ENCODE assay signal across 10 mouse cellular contexts in the genomic region with DNA sequence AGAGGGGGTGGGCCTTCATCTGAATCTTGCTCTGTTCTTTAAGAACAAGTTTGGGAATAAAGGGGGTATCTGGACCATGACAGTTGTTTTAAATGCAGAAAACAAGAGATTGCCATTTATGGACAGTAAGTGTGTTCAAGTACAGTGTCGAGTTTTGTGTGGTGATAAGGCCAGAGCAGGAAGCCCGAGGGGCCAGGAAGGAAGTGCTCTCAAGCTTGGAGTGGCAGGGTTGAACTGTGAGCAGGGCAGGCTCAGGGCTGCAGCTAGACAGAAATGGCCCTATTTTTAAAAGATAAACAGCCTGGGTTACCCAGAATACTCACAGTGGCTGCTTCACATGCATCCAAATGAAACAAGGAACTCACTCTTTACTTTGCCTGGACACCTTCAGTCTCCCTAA.
DNase-seq lines count a peak whose midpoint lies in the region; ATAC-seq and TF ChIP-seq lines count a peak whose summit lies in the region.
"Had no signal": no experiment of that assay in that cellular context is flagged by ENCODE, and none has a peak within 500 bp of the region (broad histone marks: within the 10 kb centered on the region; RNA-seq: fewer than 3 reads in every experiment).

No protein-coding gene starts in this region.

- no peaks in the 10 kb centered on the region for H3K36me3 ChIP-seq in G1E (replicated peaks)
- no peaks in the 10 kb centered on the region for H3K36me3 ChIP-seq in kidney, embryonic 14.5 days (ENCODE audit: control insufficient read depth, insufficient read depth, low read length)
- H3K36me3 ChIP-seq in lung, embryonic 16.5 days (ENCODE audit: control insufficient read depth, insufficient read depth, low read length) = no peaks in the 10 kb centered on the region
- H3K36me3 ChIP-seq in midbrain, embryonic 11.5 days (ENCODE audit: control insufficient read depth, insufficient read depth, low read length) = no peaks in the 10 kb centered on the region
- H3K36me3 ChIP-seq: forebrain, embryonic 12.5 days had no signal

- no peaks in the 10 kb centered on the region for H3K4me1 ChIP-seq in G1E (ENCODE audit: insufficient read depth, low read depth, low read length)
- 0 out of 2 replicates have a peak, but pooled peaks cover 7% of the 10 kb centered on the region for H3K4me1 ChIP-seq in kidney, embryonic 14.5 days (ENCODE audit: control insufficient read depth, insufficient read depth, low read length)
- H3K4me1 ChIP-seq in lung, embryonic 16.5 days (replicated peaks; ENCODE audit: control insufficient read depth, insufficient read depth, low read length) = peaks cover 3% of the 10 kb centered on the region; the same call in 1 of the 2 replicates
- no peaks in the 10 kb centered on the region for H3K4me1 ChIP-seq in midbrain, embryonic 11.5 days (ENCODE audit: control insufficient read depth, insufficient read depth, low read length)
- H3K4me1 ChIP-seq: forebrain, embryonic 12.5 days had no signal

- H3K27ac ChIP-seq in kidney, embryonic 14.5 days (ENCODE audit: low read depth, low read length) = peak overlapping the region; percentile 15; the same call in 1 of the 2 replicates
- H3K27ac ChIP-seq in lung, embryonic 16.5 days (ENCODE audit: low read length) = peak overlapping the region; percentile 57
- no peak overlapping the region for H3K27ac ChIP-seq in midbrain, embryonic 11.5 days (ENCODE audit: low read depth, low read length)
- H3K27ac ChIP-seq: forebrain, embryonic 12.5 days had no signal

- H3K9me3 ChIP-seq in G1E (replicated peaks) = no peaks in the 10 kb centered on the region
- no peaks in the 10 kb centered on the region for H3K9me3 ChIP-seq in kidney, embryonic 14.5 days (ENCODE audit: control insufficient read depth, low read length)
- no peaks in the 10 kb centered on the region for H3K9me3 ChIP-seq in lung, embryonic 16.5 days (ENCODE audit: control insufficient read depth, low read length)
- no peaks in the 10 kb centered on the region for H3K9me3 ChIP-seq in midbrain, embryonic 11.5 days (ENCODE audit: control insufficient read depth, low read length)
- H3K9me3 ChIP-seq: forebrain, embryonic 12.5 days had no signal

- no peak overlapping the region for H3K9ac ChIP-seq in kidney, embryonic 14.5 days (ENCODE audit: low read depth, low read length)
- no peak overlapping the region for H3K9ac ChIP-seq in lung, embryonic 16.5 days (ENCODE audit: low read length)
- no peak overlapping the region for H3K9ac ChIP-seq in midbrain, embryonic 11.5 days (ENCODE audit: low read length)
- H3K9ac ChIP-seq: forebrain, embryonic 12.5 days had no signal

- no peak overlapping the region for H3K4me2 ChIP-seq in kidney, embryonic 14.5 days (replicated peaks; ENCODE audit: low read depth, low read length)
- H3K4me2 ChIP-seq in lung, embryonic 16.5 days (ENCODE audit: low read depth, low read length) = no peak overlapping the region
- H3K4me2 ChIP-seq in midbrain, embryonic 11.5 days = no peak overlapping the region
- H3K4me2 ChIP-seq: forebrain, embryonic 12.5 days had no signal

- peak; percentile 7 for DNase-seq in adrenal gland, postnatal 14 days
- DNase-seq in adrenal gland, postnatal 10 days = no peak
- no peak for DNase-seq in G1E (ENCODE audit: low spot score)
- no peak for DNase-seq in cerebellum, postnatal 10 days
- no peak for DNase-seq in embryo, embryonic 9.5 days (ENCODE audit: extremely low spot score)
- DNase-seq in midbrain, embryonic 11.5 days (ENCODE audit: low spot score, missing footprints) = no peak
- DNase-seq: embryo, embryonic 11 days had no signal

- ATAC-seq in G1E (ENCODE audit: extremely low read depth, insufficient number of reproducible peaks, low FRiP score, poor library complexity, severe bottlenecking) = peak; percentile 45; the same call in 1 of the 2 replicates
- no peak for ATAC-seq in kidney, embryonic 14.5 days (ENCODE audit: low FRiP score, low TSS enrichment)
- ATAC-seq in lung, embryonic 16.5 days (ENCODE audit: low read depth) = peak; percentile 85
- no peak for ATAC-seq in midbrain, embryonic 11.5 days (ENCODE audit: low FRiP score)

- WGBS in kidney, embryonic 14.5 days = 41% methylated on average over 2 of the region's 2 CpGs
- WGBS in lung, embryonic 16.5 days = 15% methylated on average over 2 of the region's 2 CpGs
- 74% methylated on average over 2 of the region's 2 CpGs for WGBS in midbrain, embryonic 11.5 days

- no peak overlapping the region for H3K4me3 ChIP-seq in G1E (ENCODE audit: low read depth, low read length)
- H3K4me3 ChIP-seq in kidney, embryonic 14.5 days (ENCODE audit: low read length) = no peak overlapping the region
- H3K4me3 ChIP-seq in lung, embryonic 16.5 days (ENCODE audit: low read length) = no peak overlapping the region
- H3K4me3 ChIP-seq in midbrain, embryonic 11.5 days (ENCODE audit: low read depth, low read length) = no peak overlapping the region
- H3K4me3 ChIP-seq: forebrain, embryonic 12.5 days had no signal

- no peak for TF ChIP-seq CTCF in G1E (IDR thresholded peaks at IDR 0.05; ENCODE audit: low read depth, low read length)

- no peaks in the 10 kb centered on the region for H3K27me3 ChIP-seq in G1E (ENCODE audit: insufficient read depth, low read length)
- H3K27me3 ChIP-seq in kidney, embryonic 14.5 days (ENCODE audit: control insufficient read depth, insufficient read depth, low read length) = no peaks in the 10 kb centered on the region
- H3K27me3 ChIP-seq in lung, embryonic 16.5 days (ENCODE audit: control insufficient read depth, insufficient read depth, low read depth, low read length) = no peaks in the 10 kb centered on the region
- no peaks in the 10 kb centered on the region for H3K27me3 ChIP-seq in midbrain, embryonic 11.5 days (ENCODE audit: control insufficient read depth, insufficient read depth, low read length)
- H3K27me3 ChIP-seq: forebrain, embryonic 12.5 days had no signal

Comparison
In these comparisons a context has a peak if more than half of its experiments do, and no peak if none do; other contexts are left out.
1. ATAC-seq: peak in G1E (single experiment) and lung, embryonic 16.5 days (single experiment); none in kidney, embryonic 14.5 days (single experiment) and midbrain, embryonic 11.5 days (single experiment).